8 mouse cellular contexts compared by ENCODE assay signal in the genomic region with DNA sequence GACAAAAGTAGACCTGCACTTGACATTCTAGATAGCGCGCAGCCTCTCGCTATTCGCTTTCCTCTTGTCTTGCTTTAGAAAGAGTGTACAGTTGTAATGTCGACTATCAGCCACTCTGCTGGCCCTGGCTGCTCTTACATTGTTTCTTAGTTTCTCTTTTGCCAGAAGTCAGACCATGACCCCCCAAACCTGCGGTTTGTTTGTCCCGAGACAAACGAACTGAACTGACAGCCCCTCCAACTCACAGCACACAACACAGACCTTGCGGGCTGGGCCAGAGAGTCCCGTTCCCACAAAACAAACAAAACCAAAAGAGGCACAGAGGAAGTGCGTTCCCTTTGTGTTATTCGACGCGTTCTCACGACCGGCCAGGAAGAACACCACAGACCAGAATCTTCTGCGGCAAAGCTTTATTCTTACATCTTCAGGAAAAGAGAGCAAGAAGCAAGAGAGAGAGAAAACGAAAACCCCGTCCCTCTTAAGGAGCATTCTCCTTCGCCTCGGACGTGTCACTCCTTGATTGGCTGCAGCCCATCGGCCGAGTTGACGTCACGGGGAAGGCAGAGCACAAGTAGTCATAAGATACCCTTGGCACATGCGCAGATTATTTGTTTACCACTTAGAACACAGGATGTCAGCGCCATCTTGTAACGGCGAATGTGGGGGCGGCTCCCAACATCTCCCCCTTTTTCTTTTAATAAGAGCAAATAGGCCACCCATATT. TPM values are rescaled to one million over a fixed set of nuclear protein-coding genes. Genes with fewer than 3 reads are reported as not detected.
A peak's percentile ranks its signal among the peaks of the same experiment; 100 is the strongest.
DNase-seq lines count a peak whose midpoint lies in the region; ATAC-seq and TF ChIP-seq lines count a peak whose summit lies in the region.
"Not testable (repeated sequence)": the region's sequence is repeated elsewhere in the genome, so short reads cannot be mapped to it uniquely, and the experiment has no call there.

No protein-coding gene starts in this region.

- H3K4me2 ChIP-seq in forebrain, embryonic 13.5 days; heart, embryonic 16.5 days (ENCODE audit: low read depth, low read length): not testable (repeated sequence)
- H3K4me2 ChIP-seq in liver, embryonic 12.5 days = peak overlapping the region; percentile 37; the same call in 1 of the 2 replicates

- H3K36me3 ChIP-seq in ES-Bruce4 (ENCODE audit: control insufficient read depth, insufficient read depth, low read length, poor library complexity, severe bottlenecking); forebrain, embryonic 13.5 days (ENCODE audit: poor library complexity, severe bottlenecking); heart, embryonic 16.5 days (ENCODE audit: control insufficient read depth, insufficient read depth); liver, embryonic 12.5 days; midbrain, embryonic 10.5 days: not testable (repeated sequence)

- ATAC-seq in forebrain, embryonic 13.5 days = peak; percentile 69
- ATAC-seq in heart, embryonic 16.5 days (replicated peaks; ENCODE audit: extremely low read depth, insufficient read depth, low FRiP score) = peak; percentile 56
- peak; percentile 77 for ATAC-seq in liver, embryonic 12.5 days

- TF ChIP-seq POLR2A in ES-Bruce4 (IDR thresholded peaks at IDR 0.05; ENCODE audit: insufficient read depth, low read length); olfactory bulb, adult 2 months (IDR thresholded peaks at IDR 0.05; ENCODE audit: insufficient read depth, low read depth, low read length): not testable (repeated sequence)

- WGBS in forebrain, embryonic 13.5 days = 0% methylated on average over 9 of the region's 31 CpGs
- under 1% methylated on average over 9 of the region's 31 CpGs for WGBS in heart, embryonic 16.5 days
- WGBS in liver, embryonic 12.5 days (ENCODE audit: insufficient replicate concordance) = under 1% methylated on average over 9 of the region's 31 CpGs
- WGBS in midbrain, embryonic 10.5 days = under 1% methylated on average over 9 of the region's 31 CpGs
- under 1% methylated on average over 9 of the region's 31 CpGs for WGBS in olfactory bulb, adult 2 months

- H3K4me1 ChIP-seq in ES-Bruce4 (ENCODE audit: control insufficient read depth, insufficient read depth, low read length); forebrain, embryonic 13.5 days; olfactory bulb, adult 2 months (ENCODE audit: control insufficient read depth, insufficient read depth, low read length): not testable (repeated sequence)
- H3K4me1 ChIP-seq in heart, embryonic 16.5 days (ENCODE audit: control insufficient read depth, insufficient read depth, low read length) = peaks cover 15% of the 10 kb centered on the region
- H3K4me1 ChIP-seq in liver, embryonic 12.5 days = peaks cover 29% of the 10 kb centered on the region
- peaks cover 22% of the 10 kb centered on the region for H3K4me1 ChIP-seq in midbrain, embryonic 10.5 days

- not testable (repeated sequence) for TF ChIP-seq EP300 in ES-Bruce4 (IDR thresholded peaks at IDR 0.05; ENCODE audit: insufficient read depth, low read depth, low read length)

- TF ChIP-seq CTCF in ES-Bruce4 (IDR thresholded peaks at IDR 0.05; ENCODE audit: low read depth, low read length); olfactory bulb, adult 2 months (IDR thresholded peaks at IDR 0.05; ENCODE audit: insufficient read depth, low read depth, low read length): not testable (repeated sequence)

- H3K27ac ChIP-seq in ES-Bruce4 (ENCODE audit: insufficient read depth, low read length) = peak overlapping the region; percentile 83
- peak overlapping the region; percentile 88 for H3K27ac ChIP-seq in forebrain, embryonic 13.5 days
- H3K27ac ChIP-seq in heart, embryonic 16.5 days (ENCODE audit: low read length) = peak overlapping the region; percentile 79
- H3K27ac ChIP-seq in liver, embryonic 12.5 days = peak overlapping the region; percentile 92
- peak overlapping the region; percentile 83; the same call in 1 of the 2 replicates for H3K27ac ChIP-seq in midbrain, embryonic 10.5 days (replicated peaks)
- peak overlapping the region; percentile 75; the same call in 1 of the 2 replicates for H3K27ac ChIP-seq in olfactory bulb, adult 2 months (ENCODE audit: insufficient read depth, low read depth, low read length)

- peak; percentile 32 for DNase-seq in cerebellum, adult 9-11 months
- DNase-seq in kidney, adult 18-20 months = peak; percentile 40
- DNase-seq in midbrain, embryonic 10.5 days (ENCODE audit: low spot score) = not testable (repeated sequence)

- not testable (repeated sequence) for H3K9me3 ChIP-seq in ES-Bruce4 (replicated peaks; ENCODE audit: control insufficient read depth, insufficient read depth, low read length, poor library complexity, severe bottlenecking); forebrain, embryonic 13.5 days (replicated peaks); heart, embryonic 16.5 days (replicated peaks; ENCODE audit: control insufficient read depth, low read length); liver, embryonic 12.5 days (replicated peaks); midbrain, embryonic 10.5 days (replicated peaks)

- not testable (repeated sequence) for H3K27me3 ChIP-seq in ES-Bruce4 (ENCODE audit: control insufficient read depth, insufficient read depth, low read length, poor library complexity, severe bottlenecking); forebrain, embryonic 13.5 days; heart, embryonic 16.5 days (ENCODE audit: control insufficient read depth, insufficient read depth, low read length); liver, embryonic 12.5 days (replicated peaks)
- H3K27me3 ChIP-seq in midbrain, embryonic 10.5 days (ENCODE audit: low read depth, poor library complexity, severe bottlenecking) = peaks cover 13% of the 10 kb centered on the region; the same call in 1 of the 2 replicates

- H3K4me3 ChIP-seq in ES-Bruce4 (ENCODE audit: low read depth, low read length) = peak overlapping the region; percentile 61
- H3K4me3 ChIP-seq in forebrain, embryonic 13.5 days = peak overlapping the region; percentile 30; the same call in 1 of the 2 replicates
- H3K4me3 ChIP-seq in heart, embryonic 16.5 days (ENCODE audit: low read length) = peak overlapping the region; percentile 32
- H3K4me3 ChIP-seq in liver, embryonic 12.5 days = peak overlapping the region; percentile 35; the same call in 1 of the 2 replicates
- H3K4me3 ChIP-seq in midbrain, embryonic 10.5 days = peak overlapping the region; percentile 38
- H3K4me3 ChIP-seq in olfactory bulb, adult 2 months (ENCODE audit: insufficient read depth, low read depth, low read length) = peak overlapping the region; percentile 40

- H3K9ac ChIP-seq in ES-Bruce4 (ENCODE audit: low read depth, poor library complexity, severe bottlenecking); forebrain, embryonic 13.5 days; heart, embryonic 16.5 days (ENCODE audit: low read length); liver, embryonic 12.5 days: not testable (repeated sequence)

RNA-seq across cellular contexts. Expression of a gene that starts 35.9 kb away (rescaled TPM):
- 0.88 and 1.2 TPM in 2 replicates for polyA plus RNA-seq in ES-Bruce4 (2011; ENCODE audit: insufficient read depth, insufficient read length, low read depth, missing spikeins)
- polyA plus RNA-seq in forebrain, embryonic 13.5 days (2015; fragmentation: Nextera tagmentation; extraction: Ambion mirVana) = 0.25 and 0.36 TPM in 2 replicates
- polyA plus RNA-seq in heart, embryonic 16.5 days (2015; fragmentation: Nextera tagmentation; extraction: Ambion mirVana) = 8.5 and 10.9 TPM in 2 replicates
- polyA plus RNA-seq in liver, embryonic 12.5 days (2016; fragmentation: Nextera tagmentation; extraction: Ambion mirVana) = 0.68 and 0.98 TPM in 2 replicates
- polyA plus RNA-seq in midbrain, embryonic 10.5 days (2016; fragmentation: Nextera tagmentation; extraction: Ambion mirVana) = 1.5 and 2.1 TPM in 2 replicates
- polyA plus RNA-seq in olfactory bulb, adult 2 months (2012; ENCODE audit: insufficient read depth, insufficient read length, low replicate concordance, missing spikeins) = not detected in 2 replicates

RNA-seq across cellular contexts. Expression of a gene that starts 37.0 kb away (rescaled TPM):
- 4.6 TPM in 2 replicates for polyA plus RNA-seq in ES-Bruce4 (2011; ENCODE audit: insufficient read depth, insufficient read length, low read depth, missing spikeins)
- not detected in 2 replicates for polyA plus RNA-seq in forebrain, embryonic 13.5 days (2015; fragmentation: Nextera tagmentation; extraction: Ambion mirVana)
- polyA plus RNA-seq in heart, embryonic 16.5 days (2015; fragmentation: Nextera tagmentation; extraction: Ambion mirVana) = 1.3 and 1.5 TPM in 2 replicates
- not detected in 2 replicates for polyA plus RNA-seq in liver, embryonic 12.5 days (2016; fragmentation: Nextera tagmentation; extraction: Ambion mirVana)
- polyA plus RNA-seq in midbrain, embryonic 10.5 days (2016; fragmentation: Nextera tagmentation; extraction: Ambion mirVana) = 0.20 and 0.30 TPM in 2 replicates
- not detected in 2 replicates for polyA plus RNA-seq in olfactory bulb, adult 2 months (2012; ENCODE audit: insufficient read depth, insufficient read length, low replicate concordance, missing spikeins)
